Mouse (Mus musculus) liver, adult (tissue): ENCODE results near the gene Sfta2.

Experiments used
- GATA4 ChIP-seq: IDR thresholded peaks from 2 replicates; pipeline ENCODE4 v1.6.1; 2014; ENCODE audit warnings: mild to moderate bottlenecking, low read length; ENCODE audit not compliant: insufficient replicate concordance

The Sfta2 gene

GRCm38 (mm10) chr17:35601249-35601648 lies at the start of gene Sfta2:
Gene Sfta2, plus strand, starts transcription at chr17:35601549.
- no peak for TF ChIP-seq GATA4

- TF ChIP-seq GATA4: no peak
Measured at GRCm38 (mm10) chr17:35551881-35552414, 49.4 kb upstream of the Sfta2 start, which contains the start of gene Cdsn. Gene Cdsn, plus strand, starts transcription at chr17:35552128.

GRCm38 (mm10) chr17:35554321-35554720 lies 47.0 kb upstream of the Sfta2 start:
- TF ChIP-seq GATA4: no peak

- no peak for TF ChIP-seq GATA4
Measured at GRCm38 (mm10) chr17:35554761-35555397, 46.5 kb upstream of the Sfta2 start.

GRCm38 (mm10) chr17:35556186-35556765 lies 45.1 kb upstream of the Sfta2 start:
- TF ChIP-seq GATA4: no peak

GRCm38 (mm10) chr17:35556812-35557211 lies 44.5 kb upstream of the Sfta2 start:
- no peak for TF ChIP-seq GATA4

GRCm38 (mm10) chr17:35557351-35557750 lies 44.0 kb upstream of the Sfta2 start:
- TF ChIP-seq GATA4: no peak

GRCm38 (mm10) chr17:35558216-35558615 lies 43.1 kb upstream of the Sfta2 start:
- no peak for TF ChIP-seq GATA4

GRCm38 (mm10) chr17:35567150-35567549 lies 34.2 kb upstream of the Sfta2 start, which contains the start of gene 2300002M23Rik:
Gene 2300002M23Rik, plus strand, starts transcription at chr17:35567450.
- no peak for TF ChIP-seq GATA4

- no peak for TF ChIP-seq GATA4
Measured at GRCm38 (mm10) chr17:35567767-35568166, 33.6 kb upstream of the Sfta2 start.

GRCm38 (mm10) chr17:35569091-35569944 lies 32.0 kb upstream of the Sfta2 start:
- TF ChIP-seq GATA4: no peak

GRCm38 (mm10) chr17:35570836-35571235 lies 30.5 kb upstream of the Sfta2 start:
- no peak for TF ChIP-seq GATA4

GRCm38 (mm10) chr17:35571477-35571876 lies 29.9 kb upstream of the Sfta2 start:
- TF ChIP-seq GATA4: no peak

- TF ChIP-seq GATA4: no peak
Measured at GRCm38 (mm10) chr17:35578211-35578610, 23.1 kb upstream of the Sfta2 start.

GRCm38 (mm10) chr17:35582900-35583299 lies 18.4 kb upstream of the Sfta2 start:
- TF ChIP-seq GATA4: no peak
